ENCODE assay signal across 32 mouse cellular contexts in genomic region chr15:80572811-80573520, GRCm38 (mm10). TPM values are rescaled to one million over a fixed set of nuclear protein-coding genes. Genes with fewer than 3 reads are reported as not detected.
DNase-seq lines count a peak whose midpoint lies in the region; ATAC-seq lines count a peak whose summit lies in the region.
"Had no signal": no experiment of that assay in that cellular context is flagged by ENCODE, and none has a peak within 500 bp of the region (broad histone marks: within the 10 kb centered on the region; RNA-seq: fewer than 3 reads in every experiment).

No protein-coding gene starts in this region.

- no peaks in the 10 kb centered on the region for H3K36me3 ChIP-seq in heart, embryonic 16.5 days (ENCODE audit: control insufficient read depth, insufficient read depth)
- H3K36me3 ChIP-seq in heart, embryonic 12.5 days = no peaks in the 10 kb centered on the region
- H3K36me3 ChIP-seq: embryonic facial prominence, embryonic 10.5 days; forebrain, embryonic 10.5 days; hindbrain, embryonic 12.5 days; limb, embryonic 10.5 days; midbrain, embryonic 13.5 days had no signal

- H3K4me3 ChIP-seq in heart, embryonic 16.5 days (ENCODE audit: low read length) = peak overlapping the region; percentile 35
- no peak overlapping the region for H3K4me3 ChIP-seq in heart, embryonic 12.5 days
- H3K4me3 ChIP-seq: embryonic facial prominence, embryonic 10.5 days; forebrain, embryonic 10.5 days; heart, adult 2 months; hindbrain, embryonic 12.5 days; limb, embryonic 10.5 days; midbrain, embryonic 13.5 days had no signal

- intact Hi-C loops in heart, postnatal 10 days (cut with DNase I) = no loop called here

- peak overlapping the region; percentile 13; the same call in 1 of the 2 replicates for H3K9ac ChIP-seq in heart, embryonic 16.5 days (ENCODE audit: low read length)
- no peak overlapping the region for H3K9ac ChIP-seq in heart, embryonic 12.5 days
- H3K9ac ChIP-seq: forebrain, postnatal 0 days; hindbrain, embryonic 12.5 days; lung, embryonic 14.5 days; midbrain, embryonic 13.5 days had no signal

- H3K4me2 ChIP-seq in heart, embryonic 16.5 days (ENCODE audit: low read depth, low read length) = no peak overlapping the region
- H3K4me2 ChIP-seq in heart, embryonic 12.5 days = no peak overlapping the region
- H3K4me2 ChIP-seq: hindbrain, embryonic 12.5 days; lung, embryonic 14.5 days; midbrain, embryonic 13.5 days had no signal

- no peak for ATAC-seq in heart, embryonic 16.5 days (replicated peaks; ENCODE audit: extremely low read depth, insufficient read depth, low FRiP score)
- no peak for ATAC-seq in heart, embryonic 12.5 days (ENCODE audit: insufficient number of reproducible peaks, low FRiP score)
- ATAC-seq: forebrain, postnatal 0 days; midbrain, embryonic 13.5 days had no signal

- peak overlapping the region; percentile 24; the same call in 1 of the 2 replicates for H3K27ac ChIP-seq in heart, embryonic 16.5 days (ENCODE audit: low read length)
- no peak overlapping the region for H3K27ac ChIP-seq in heart, embryonic 12.5 days (ENCODE audit: poor library complexity, severe bottlenecking)
- H3K27ac ChIP-seq: embryonic facial prominence, embryonic 10.5 days; forebrain, embryonic 10.5 days; heart, adult 2 months; hindbrain, embryonic 12.5 days; kidney, postnatal 0 days; limb, embryonic 10.5 days; midbrain, embryonic 13.5 days had no signal

- peaks cover 26% of the 10 kb centered on the region for H3K27me3 ChIP-seq in heart, embryonic 16.5 days (ENCODE audit: control insufficient read depth, insufficient read depth, low read length)
- peaks cover 75% of the 10 kb centered on the region for H3K27me3 ChIP-seq in heart, embryonic 12.5 days (replicated peaks)

- no peaks in the 10 kb centered on the region for H3K9me3 ChIP-seq in heart, embryonic 16.5 days (replicated peaks; ENCODE audit: control insufficient read depth, low read length)
- H3K9me3 ChIP-seq in heart, embryonic 12.5 days (replicated peaks) = no peaks in the 10 kb centered on the region
- H3K9me3 ChIP-seq: embryonic facial prominence, embryonic 10.5 days; forebrain, embryonic 10.5 days; hindbrain, embryonic 12.5 days; limb, embryonic 10.5 days; megakaryocyte, embryonic 14.5 days; midbrain, embryonic 13.5 days had no signal

- peak; percentile 90 for DNase-seq in heart, adult 11 months
- DNase-seq in heart, postnatal 10 days = no peak
- peak; percentile 36 for DNase-seq in thymus, postnatal 25 days
- no peak for DNase-seq in thymus, postnatal 10 days (ENCODE audit: low spot score in 2 of 2)
- no peak for DNase-seq in kidney, postnatal 14 days
- DNase-seq in ovary, postnatal 10 days (ENCODE audit: low spot score) = no peak
- DNase-seq: cerebellum, adult 11-12 months; cerebellum, postnatal 10 days; forebrain, postnatal 0 days; gastrocnemius, postnatal 14 days; lung, embryonic 14.5 days; right cerebral cortex, postnatal 14 days had no signal

- whole genome bisulfite sequencing in heart, embryonic 16.5 days = 60% methylated on average over 9 of the region's 9 CpGs
- 59% methylated on average over 9 of the region's 9 CpGs for WGBS in heart, embryonic 12.5 days

- peaks cover 1% of the 10 kb centered on the region; the same call in 1 of the 2 replicates for H3K4me1 ChIP-seq in heart, embryonic 16.5 days (ENCODE audit: control insufficient read depth, insufficient read depth, low read length)
- 0 out of 2 replicates have a peak, but pooled peaks cover 6% of the 10 kb centered on the region for H3K4me1 ChIP-seq in heart, embryonic 12.5 days (replicated peaks)
- H3K4me1 ChIP-seq: limb, embryonic 10.5 days had no signal

RNA-seq across cellular contexts. Expression of gene Grap2, which starts 0.6 kb away (rescaled TPM):
- total RNA-seq in heart, postnatal 10 days (2021) = 1 to 10 TPM; 1.6 to 2.0 TPM
- 3.0 and 4.9 TPM in 2 replicates for polyA plus RNA-seq in heart, embryonic 16.5 days (2015; fragmentation: Nextera tagmentation; extraction: Ambion mirVana)
- polyA plus RNA-seq in heart, embryonic 12.5 days (2016; fragmentation: Nextera tagmentation; extraction: Ambion mirVana) = 11.2 and 12.0 TPM in 2 replicates
- total RNA-seq: forebrain, postnatal 0 days had no signal
- polyA plus RNA-seq: forebrain, postnatal 0 days had no signal

RNA-seq across cellular contexts. Expression of gene Enthd1, which starts 8.0 kb away (rescaled TPM):
- not detected for total RNA-seq in heart, postnatal 10 days (2021)
- polyA plus RNA-seq in heart, embryonic 16.5 days (2015; fragmentation: Nextera tagmentation; extraction: Ambion mirVana) = not detected in 2 replicates
- polyA plus RNA-seq in heart, embryonic 12.5 days (2016; fragmentation: Nextera tagmentation; extraction: Ambion mirVana) = not detected in 2 replicates
- total RNA-seq: adrenal gland, adult 18-20 months; adrenal gland, postnatal 36 days; forebrain, postnatal 0 days; gastrocnemius, postnatal 14 days; heart, adult 2 months; layer of hippocampus, adult 18-20 months; layer of hippocampus, postnatal 25 days; liver, adult 2 months; monocyte, adult 5-6 weeks had no signal
- polyA plus RNA-seq: cortical plate, adult 2 months; embryonic facial prominence, embryonic 10.5 days; forebrain, embryonic 10.5 days; forebrain, postnatal 0 days; heart, adult 2 months; hindbrain, embryonic 12.5 days; kidney, adult 2 months; kidney, postnatal 0 days; limb, embryonic 10.5 days; liver, adult 2 months; lung, embryonic 14.5 days; midbrain, embryonic 13.5 days; neural tube, embryonic 11.5 days; stomach, embryonic 14.5 days had no signal

Comparison
In these comparisons a context has a peak if more than half of its experiments do, and no peak if none do; other contexts are left out.
1. DNase-seq: peak in heart, adult 11 months (single experiment) and thymus, postnatal 25 days (single experiment); none in heart, postnatal 10 days (0 of 2), thymus, postnatal 10 days (0 of 2), kidney, postnatal 14 days (single experiment) and ovary, postnatal 10 days (single experiment).